Mouse (Mus musculus): ENCODE measurements around the gene Ap5b1. TPM values are rescaled to one million over a fixed set of nuclear protein-coding genes. Genes with fewer than 3 reads are reported as not detected.

The Ap5b1 gene
- total RNA-seq, 2 experiments from 2014 or later: 8.6 to 8.8 TPM

- DNase-seq (ENCODE audit: low spot score in 2 of 2): no peak
These were observed 41.3 kb downstream of the Ap5b1 start for GRCm38 (mm10) chr19:5609171-5609546.

GRCm38 (mm10) chr19:5609547-5610404, 42.0 kb downstream of the Ap5b1 start, which contains the start of gene Kat5:
TSS of gene Kat5 (minus strand) at chr19:5610237.
- peak; percentile 94 to 96 for DNase-seq (ENCODE audit: low spot score in 2 of 2)

- DNase-seq (ENCODE audit: low spot score in 2 of 2): no peak
These were observed 44.1 kb downstream of the Ap5b1 start for GRCm38 (mm10) chr19:5611973-5612372.

DNA sequence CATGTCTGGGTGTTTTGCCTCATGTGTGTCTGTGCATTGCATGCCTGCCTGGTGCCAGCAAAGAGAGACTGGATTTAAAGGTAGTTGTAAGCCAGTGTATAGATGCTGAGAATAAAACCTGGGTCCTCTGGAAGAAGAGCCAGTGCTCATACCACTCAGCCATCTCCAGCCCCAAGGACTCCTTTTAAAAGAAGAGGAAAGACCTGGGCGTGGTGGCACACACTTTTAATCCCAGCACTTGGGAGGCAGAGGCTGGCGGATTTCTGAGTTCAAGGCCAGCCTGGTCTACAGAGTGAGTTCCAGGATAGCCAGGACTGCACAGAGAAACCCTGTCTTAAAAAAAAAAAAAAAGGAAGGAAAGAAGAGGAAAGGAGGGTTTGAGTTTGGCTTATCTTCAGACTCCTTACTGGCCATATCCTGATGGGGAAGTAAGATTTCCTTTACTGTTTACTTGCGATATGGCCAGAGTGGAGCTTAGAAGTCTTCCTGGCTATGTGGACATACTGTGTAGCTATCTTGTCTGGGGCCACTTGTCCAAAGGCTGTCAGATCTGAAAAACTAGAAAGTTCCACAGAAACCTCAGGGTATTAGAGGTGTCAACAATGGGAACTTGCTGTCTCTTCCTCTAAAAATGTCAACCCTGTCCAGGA, 45.1 kb downstream of the Ap5b1 start:
- no peak for DNase-seq (ENCODE audit: low spot score in 2 of 2)

DNA sequence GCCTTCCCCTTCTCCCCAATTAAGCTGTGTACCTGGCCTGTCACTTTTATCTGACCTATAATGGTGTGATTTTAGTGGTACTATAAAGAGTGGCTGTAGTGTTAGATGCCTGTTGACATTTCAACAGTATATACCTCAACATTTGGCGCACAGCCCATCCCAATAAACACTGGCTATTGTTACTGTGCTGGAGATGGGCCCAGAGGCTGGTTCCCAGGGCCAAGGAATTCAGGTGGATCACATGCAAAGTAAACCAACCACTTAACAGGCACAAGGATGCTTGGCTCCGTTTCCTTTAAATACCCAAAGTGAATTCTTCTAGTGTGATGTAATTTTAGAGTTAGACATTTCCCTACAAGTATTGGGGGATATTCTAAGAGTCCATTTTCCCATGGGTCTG, 47.1 kb downstream of the Ap5b1 start:
- DNase-seq (ENCODE audit: low spot score in 2 of 2): no peak

GRCm38 (mm10) chr19:5620007-5620406, 52.2 kb downstream of the Ap5b1 start:
- no peak for DNase-seq (ENCODE audit: low spot score in 2 of 2)

Other genes starting within 250 kb of the Ap5b1 start
- gene Catsper1, start 232.3 kb upstream of the Ap5b1 start, total RNA-seq (2021): not detected
- gene Cst6, start 218.5 kb upstream of the Ap5b1 start, total RNA-seq (2021): 1 to 10 TPM; 5.4 to 7.4 TPM
- gene Eif1ad, start 201.3 kb upstream of the Ap5b1 start, total RNA-seq (2021): 10 to 100 TPM; 25.9 to 28.3 TPM
- gene Banf1, start 200.9 kb upstream of the Ap5b1 start, total RNA-seq (2021): 100 to 1,000 TPM; 110 to 114 TPM
- gene Sart1, start 179.3 kb upstream of the Ap5b1 start, total RNA-seq (2021): 10 to 100 TPM; 84.3 to 95.6 TPM
- under 1 TPM in 1 of 2 experiments, not detected in 1; 0.85 TPM for gene Tsga10ip, start 165.5 kb upstream of the Ap5b1 start, total RNA-seq (2021)
- gene Drap1, start 143.0 kb upstream of the Ap5b1 start, total RNA-seq (2021): 100 to 1,000 TPM; 234 to 244 TPM
- 10 to 100 TPM; 55.7 to 57.5 TPM for gene AI837181, start 142.9 kb upstream of the Ap5b1 start, total RNA-seq (2021)
- gene Fosl1, start 120.5 kb upstream of the Ap5b1 start, total RNA-seq (2021): not detected
- gene Ccdc85b, start 110.1 kb upstream of the Ap5b1 start, total RNA-seq (2021): 10 to 100 TPM; 26.4 to 32.9 TPM
- 100 to 1,000 TPM in 1 of 2 experiments, 10 to 100 TPM in 1; 83.7 to 108 TPM for gene Fibp, start 107.4 kb upstream of the Ap5b1 start, total RNA-seq (2021)
- gene Ctsw, start 99.5 kb upstream of the Ap5b1 start, total RNA-seq (2021): 1 to 10 TPM; 2.6 to 2.9 TPM
- 10 to 100 TPM; 18.4 to 19.6 TPM for gene Efemp2, start 94.1 kb upstream of the Ap5b1 start, total RNA-seq (2021)
- 10 to 100 TPM; 34.2 to 40.9 TPM for gene Mus81, start 79.6 kb upstream of the Ap5b1 start, total RNA-seq (2021)
- gene Cfl1, start 77.6 kb upstream of the Ap5b1 start, total RNA-seq (2021): 1,000 to 10,000 TPM; 1,802 to 1,826 TPM
- 1 to 10 TPM; 5.6 to 9.8 TPM for gene 1700020D05Rik, start 64.2 kb upstream of the Ap5b1 start, total RNA-seq (2021)
- 10 to 100 TPM; 63.1 to 66.2 TPM for gene Snx32, start 57.5 kb upstream of the Ap5b1 start, total RNA-seq (2021)
- gene Ovol1, start 7.4 kb upstream of the Ap5b1 start, total RNA-seq (2021): not detected
- 10 to 100 TPM; 70.8 to 73.5 TPM for gene Rnaseh2c, start 33.8 kb downstream of the Ap5b1 start, total RNA-seq (2021)
- 10 to 100 TPM; 69.7 to 87.5 TPM for gene Kat5, start 42.2 kb downstream of the Ap5b1 start, total RNA-seq (2021)
- gene Rela, start 69.5 kb downstream of the Ap5b1 start, total RNA-seq (2021): 10 to 100 TPM; 24.4 to 24.7 TPM
- 10 to 100 TPM; 30.0 to 34.2 TPM for gene Sipa1, start 95.7 kb downstream of the Ap5b1 start, total RNA-seq (2021)
- gene Map3k11, start 120.7 kb downstream of the Ap5b1 start, total RNA-seq (2021): 10 to 100 TPM; 13.0 to 16.1 TPM
- 10 to 100 TPM; 69.7 to 82.6 TPM for gene Pcnx3, start 120.9 kb downstream of the Ap5b1 start, total RNA-seq (2021)
- not detected for gene Kcnk7, start 136.3 kb downstream of the Ap5b1 start, total RNA-seq (2021)
- 10 to 100 TPM; 33.4 to 41.1 TPM for gene Ehbp1l1, start 158.3 kb downstream of the Ap5b1 start, total RNA-seq (2021)
- 10 to 100 TPM; 44.4 to 46.5 TPM for gene Fam89b, start 161.6 kb downstream of the Ap5b1 start, total RNA-seq (2021)
- gene Ltbp3, start 172.9 kb downstream of the Ap5b1 start, total RNA-seq (2021): 10 to 100 TPM; 33.4 to 35.4 TPM
- gene Scyl1, start 203.4 kb downstream of the Ap5b1 start, total RNA-seq (2021): 10 to 100 TPM; 67.3 to 72.8 TPM

Measured in layer of hippocampus, postnatal 10 days (tissue).